Mouse (Mus musculus): ENCODE measurements around the gene Psmd13. TPM values are rescaled to one million over a fixed set of nuclear protein-coding genes. Genes with fewer than 3 reads are reported as not detected.
"Not testable (repeated sequence)": the region's sequence is repeated elsewhere in the genome, so short reads cannot be mapped to it uniquely, and the experiment has no call there.

Psmd13 gene
- polyA plus RNA-seq, 1 experiment from 2014 or later = 112 TPM

DNA sequence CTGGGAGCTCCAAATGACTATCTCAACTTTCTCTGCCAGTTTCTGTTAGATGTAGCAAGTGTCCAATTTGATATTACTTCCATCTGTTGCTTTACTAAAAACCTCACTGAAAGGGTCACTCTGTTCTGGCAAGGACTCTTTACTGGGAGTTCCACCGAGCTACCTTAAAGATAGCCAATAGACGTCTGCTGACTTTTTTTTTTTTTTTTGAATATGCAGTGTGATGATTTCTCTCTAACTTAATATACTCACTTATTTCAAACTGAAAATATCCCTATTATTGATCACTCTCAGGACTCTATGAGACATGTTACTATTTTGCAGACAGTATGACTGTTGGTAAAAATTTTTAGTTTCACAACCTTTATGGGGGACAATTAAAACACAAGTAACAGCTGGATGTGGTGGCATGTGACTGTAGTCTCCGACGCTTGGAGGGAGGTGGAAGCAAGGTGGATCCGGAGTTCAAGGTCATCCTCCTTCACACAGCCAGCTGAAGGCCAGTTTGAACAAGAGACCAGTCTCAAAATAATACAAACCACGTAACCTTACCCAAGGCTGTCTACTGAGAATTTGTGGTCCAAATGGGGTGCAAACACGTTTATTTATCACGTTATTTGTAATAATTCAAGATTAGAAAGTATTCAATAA lies 778 bp upstream of the Psmd13 start:
- no peak for TF ChIP-seq CTCF (IDR thresholded peaks at IDR 0.05; ENCODE audit: low read depth)
- TF ChIP-seq EP300 (IDR thresholded peaks at IDR 0.05; ENCODE audit: low read depth) = no peak
- Histone ChIP-seq H3K4me3 (ENCODE audit: low read depth, low read length) (peak overlapping the region; percentile 88), H3K4me2 (ENCODE audit: low read depth, low read length) (peak overlapping the region; percentile 89), H3K36me3 (replicated peaks; ENCODE audit: insufficient read depth, low read length) (peaks cover 19% of the 10 kb centered on the region), H3K27me3 (ENCODE audit: insufficient read depth, low read length) (no peaks in the 10 kb centered on the region), H3K9ac (replicated peaks) (peak overlapping the region; percentile 90), H3K9me3 (ENCODE audit: low read length) (no peaks in the 10 kb centered on the region), H3K27ac (ENCODE audit: low read depth) (peak overlapping the region; percentile 93), H3K4me1 (ENCODE audit: insufficient read depth) (peaks cover 22% of the 10 kb centered on the region)
- WGBS (ENCODE audit: insufficient replicate concordance) = 2% methylated on average over 8 of the region's 8 CpGs
- no peak for DNase-seq
- ATAC-seq = peak; percentile 9; the same call in 1 of the 2 replicates

DNA sequence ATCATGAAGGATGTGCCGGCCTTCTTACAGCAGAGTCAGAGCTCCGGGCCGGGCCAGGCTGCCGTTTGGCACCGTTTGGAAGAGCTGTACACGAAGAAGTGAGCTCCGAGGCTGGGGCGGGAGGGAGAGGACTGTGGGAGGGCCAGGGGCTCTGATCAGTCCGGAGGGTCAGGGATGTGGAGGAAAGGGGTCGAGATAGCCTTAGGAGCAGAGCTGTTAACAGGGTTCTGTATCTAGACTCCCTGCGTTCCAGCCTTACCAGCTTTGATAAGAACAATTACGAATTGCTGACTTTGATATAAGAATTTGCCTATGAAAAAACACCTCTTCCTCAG lies 668 bp downstream of the Psmd13 start:
- TF ChIP-seq EP300 (IDR thresholded peaks at IDR 0.05; ENCODE audit: low read depth) = no peak
- TF ChIP-seq CTCF (IDR thresholded peaks at IDR 0.05; ENCODE audit: low read depth) = no peak
- Histone ChIP-seq H3K4me3 (ENCODE audit: low read depth, low read length) (peak overlapping the region; percentile 88), H3K9me3 (ENCODE audit: low read length) (no peaks in the 10 kb centered on the region), H3K4me1 (ENCODE audit: insufficient read depth) (peaks cover 22% of the 10 kb centered on the region), H3K36me3 (replicated peaks; ENCODE audit: insufficient read depth, low read length) (peaks cover 26% of the 10 kb centered on the region), H3K27ac (ENCODE audit: low read depth) (peak overlapping the region; percentile 93), H3K9ac (replicated peaks) (peak overlapping the region; percentile 90), H3K27me3 (ENCODE audit: insufficient read depth, low read length) (no peaks in the 10 kb centered on the region), H3K4me2 (ENCODE audit: low read depth, low read length) (peak overlapping the region; percentile 89)
- WGBS (ENCODE audit: insufficient replicate concordance) = 3% methylated on average over 12 of the region's 12 CpGs
- DNase-seq (no peak), ATAC-seq (peak; percentile 8)

DNA sequence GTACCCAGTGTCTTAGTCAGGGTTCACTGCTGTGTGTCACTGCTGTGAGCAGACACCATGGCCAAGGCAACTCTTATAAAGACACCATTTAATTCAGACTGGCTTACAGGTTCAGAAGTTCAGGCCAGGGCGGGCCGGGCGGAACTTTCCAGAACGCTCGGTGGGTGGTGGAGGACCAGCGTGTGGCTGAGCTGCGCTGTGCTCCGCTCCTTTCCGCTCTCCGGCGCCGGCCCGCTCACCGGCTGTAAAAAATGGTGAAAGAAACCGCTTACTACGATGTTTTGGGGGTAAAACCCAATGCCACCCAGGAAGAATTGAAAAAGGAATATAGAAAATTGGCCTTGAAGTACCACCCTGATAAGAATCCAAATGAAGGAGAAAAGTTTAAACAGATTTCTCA lies 8.9 kb downstream of the Psmd13 start:
- not testable (repeated sequence) for H3K27ac ChIP-seq (ENCODE audit: low read depth); H3K9me3 ChIP-seq (ENCODE audit: low read length); H3K4me3 ChIP-seq (ENCODE audit: low read depth, low read length); H3K4me2 ChIP-seq (ENCODE audit: low read depth, low read length); H3K27me3 ChIP-seq (ENCODE audit: insufficient read depth, low read length); H3K9ac ChIP-seq (replicated peaks); ATAC-seq; H3K4me1 ChIP-seq (ENCODE audit: insufficient read depth); DNase-seq
- WGBS (ENCODE audit: insufficient replicate concordance) = 94% methylated on average over 16 of the region's 16 CpGs
- H3K36me3 ChIP-seq (replicated peaks; ENCODE audit: insufficient read depth, low read length) = peaks cover 67% of the 10 kb centered on the region

DNA sequence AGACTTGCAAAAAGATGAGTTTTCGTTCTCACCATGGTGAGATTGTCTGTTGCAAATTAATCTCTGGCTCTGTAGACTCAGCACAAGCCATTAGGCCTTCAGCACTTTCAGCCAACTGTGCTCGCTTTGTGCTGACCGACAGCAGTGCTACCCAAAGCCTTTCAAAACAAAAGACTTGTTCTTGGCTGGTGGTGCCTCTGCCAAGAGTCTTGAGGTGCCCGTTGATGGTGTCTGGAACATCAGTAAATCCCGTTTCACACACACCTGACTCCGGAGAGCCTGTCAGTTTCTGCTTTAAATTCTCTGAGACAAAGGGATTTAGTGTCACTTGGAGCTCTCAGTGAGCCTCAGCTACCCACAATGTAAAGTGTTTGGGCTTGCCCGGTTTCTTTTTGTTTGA lies 12.3 kb downstream of the Psmd13 start:
- Histone ChIP-seq H3K4me1 (ENCODE audit: insufficient read depth) (no peaks in the 10 kb centered on the region), H3K27ac (ENCODE audit: low read depth) (no peak overlapping the region), H3K4me3 (ENCODE audit: low read depth, low read length) (no peak overlapping the region), H3K36me3 (replicated peaks; ENCODE audit: insufficient read depth, low read length) (peaks cover 59% of the 10 kb centered on the region), H3K9ac (replicated peaks) (no peak overlapping the region), H3K27me3 (ENCODE audit: insufficient read depth, low read length) (no peaks in the 10 kb centered on the region), H3K9me3 (ENCODE audit: low read length) (no peaks in the 10 kb centered on the region), H3K4me2 (ENCODE audit: low read depth, low read length) (no peak overlapping the region)
- no peak for ATAC-seq
- no peak for TF ChIP-seq CTCF (IDR thresholded peaks at IDR 0.05; ENCODE audit: low read depth)
- TF ChIP-seq EP300 (IDR thresholded peaks at IDR 0.05; ENCODE audit: low read depth) = no peak
- no peak for DNase-seq
- 84% methylated on average over 7 of the region's 7 CpGs for WGBS (ENCODE audit: insufficient replicate concordance)

DNA sequence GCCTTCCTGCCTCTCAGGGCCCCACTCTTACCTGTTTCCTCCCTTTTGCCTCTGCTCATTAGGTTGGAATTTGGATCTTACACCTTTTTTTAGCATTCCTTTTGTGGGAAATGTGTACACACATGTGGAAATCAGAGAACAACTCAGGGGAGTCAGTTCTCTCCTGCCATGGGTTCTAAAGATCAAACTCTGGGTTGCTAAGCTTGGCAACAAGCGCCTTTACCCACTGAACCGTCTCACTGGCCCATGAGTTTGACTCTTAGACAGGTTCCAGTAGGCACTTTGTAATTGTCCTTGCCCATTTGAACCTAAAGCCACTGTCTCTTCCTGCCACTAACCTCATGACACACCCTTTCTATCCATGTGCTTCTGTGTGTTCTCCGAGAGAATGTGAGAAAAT lies 12.8 kb downstream of the Psmd13 start:
- Histone ChIP-seq H3K4me2 (ENCODE audit: low read depth, low read length) (no peak overlapping the region), H3K36me3 (replicated peaks; ENCODE audit: insufficient read depth, low read length) (peaks cover 57% of the 10 kb centered on the region), H3K9me3 (ENCODE audit: low read length) (no peaks in the 10 kb centered on the region), H3K27me3 (ENCODE audit: insufficient read depth, low read length) (no peaks in the 10 kb centered on the region), H3K9ac (replicated peaks) (no peak overlapping the region), H3K4me3 (ENCODE audit: low read depth, low read length) (no peak overlapping the region), H3K4me1 (ENCODE audit: insufficient read depth) (no peaks in the 10 kb centered on the region), H3K27ac (ENCODE audit: low read depth) (no peak overlapping the region)
- WGBS (ENCODE audit: insufficient replicate concordance) = 89% methylated on average over 3 of the region's 3 CpGs
- no peak for DNase-seq
- ATAC-seq = no peak
- TF ChIP-seq EP300 (IDR thresholded peaks at IDR 0.05; ENCODE audit: low read depth) = no peak
- TF ChIP-seq CTCF (IDR thresholded peaks at IDR 0.05; ENCODE audit: low read depth) = no peak

DNA sequence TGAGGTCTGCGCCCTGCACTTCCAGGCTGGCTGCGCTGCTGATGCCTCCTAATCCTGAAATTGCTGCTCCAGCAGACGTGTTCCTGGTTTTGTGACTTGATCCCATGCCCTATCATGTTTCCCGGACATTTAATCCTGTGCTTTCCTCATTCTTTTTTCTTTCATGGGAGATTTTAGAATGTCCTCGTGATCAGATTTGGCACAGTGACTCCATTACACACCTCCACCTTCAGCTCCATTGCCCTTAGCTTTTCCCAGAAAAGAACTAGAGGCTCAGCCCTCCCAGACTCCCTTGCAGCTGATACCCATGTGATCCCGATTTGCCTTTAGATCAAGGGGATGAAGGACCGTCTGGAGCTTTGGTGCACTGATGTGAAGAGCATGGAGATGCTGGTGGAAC lies 16.1 kb downstream of the Psmd13 start:
- ATAC-seq = no peak
- no peak for DNase-seq

DNA sequence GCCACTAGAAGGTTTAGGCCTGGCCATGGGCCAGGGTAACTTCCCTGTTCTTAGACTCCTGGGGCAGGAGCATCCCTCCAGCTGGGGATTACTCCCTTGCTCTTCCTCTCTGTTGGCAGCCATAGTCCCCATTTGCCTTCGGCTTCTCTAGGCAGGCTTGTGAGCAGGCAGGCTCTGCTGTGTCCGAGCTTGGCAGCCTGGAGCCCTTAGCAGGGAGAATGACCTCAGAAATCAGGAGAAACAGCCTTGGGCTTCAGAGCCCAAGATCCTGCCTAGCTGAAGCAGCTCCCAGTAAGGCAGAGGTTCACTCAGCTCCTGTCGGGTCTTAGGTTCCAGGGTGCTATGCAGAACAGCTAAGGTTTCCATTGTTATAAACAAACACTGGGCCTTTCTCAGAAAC lies 17.4 kb downstream of the Psmd13 start:
- no peaks in the 10 kb centered on the region for H3K27me3 ChIP-seq (ENCODE audit: insufficient read depth, low read length)
- no peak overlapping the region for H3K4me2 ChIP-seq (ENCODE audit: low read depth, low read length)
- no peak overlapping the region for H3K27ac ChIP-seq (ENCODE audit: low read depth)
- H3K36me3 ChIP-seq (replicated peaks; ENCODE audit: insufficient read depth, low read length) = peaks cover 34% of the 10 kb centered on the region
- no peak overlapping the region for H3K4me3 ChIP-seq (ENCODE audit: low read depth, low read length)
- TF ChIP-seq CTCF (IDR thresholded peaks at IDR 0.05; ENCODE audit: low read depth) (no peak), EP300 (IDR thresholded peaks at IDR 0.05; ENCODE audit: low read depth) (no peak)
- 78% methylated on average over 3 of the region's 3 CpGs for WGBS (ENCODE audit: insufficient replicate concordance)
- H3K9me3 ChIP-seq (ENCODE audit: low read length) = no peaks in the 10 kb centered on the region
- no peak overlapping the region for H3K9ac ChIP-seq (replicated peaks)
- ATAC-seq = no peak
- no peaks in the 10 kb centered on the region for H3K4me1 ChIP-seq (ENCODE audit: insufficient read depth)
- no peak for DNase-seq

More for the DNA sequence above, 16.1 kb downstream of the Psmd13 start:
- H3K4me3 ChIP-seq (ENCODE audit: low read depth, low read length) = no peak overlapping the region
- H3K27me3 ChIP-seq (ENCODE audit: insufficient read depth, low read length) = no peaks in the 10 kb centered on the region
- TF ChIP-seq CTCF (IDR thresholded peaks at IDR 0.05; ENCODE audit: low read depth) (no peak), EP300 (IDR thresholded peaks at IDR 0.05; ENCODE audit: low read depth) (no peak)
- H3K36me3 ChIP-seq (replicated peaks; ENCODE audit: insufficient read depth, low read length) = peaks cover 39% of the 10 kb centered on the region
- no peak overlapping the region for H3K27ac ChIP-seq (ENCODE audit: low read depth)
- 77% methylated on average over 7 of the region's 7 CpGs for WGBS (ENCODE audit: insufficient replicate concordance)
- no peaks in the 10 kb centered on the region for H3K9me3 ChIP-seq (ENCODE audit: low read length)
- no peak overlapping the region for H3K4me2 ChIP-seq (ENCODE audit: low read depth, low read length)
- H3K4me1 ChIP-seq (ENCODE audit: insufficient read depth) = no peaks in the 10 kb centered on the region
- no peak overlapping the region for H3K9ac ChIP-seq (replicated peaks)

Data from liver, postnatal 0 days (tissue).